Mouse (Mus musculus): Measurements from ENCODE around the gene 4930469K13Rik. TPM values are rescaled to one million over a fixed set of nuclear protein-coding genes. Genes with fewer than 3 reads are reported as not detected.

4930469K13Rik gene
- total RNA-seq, 1 experiment from 2014 or later = not detected

DNA sequence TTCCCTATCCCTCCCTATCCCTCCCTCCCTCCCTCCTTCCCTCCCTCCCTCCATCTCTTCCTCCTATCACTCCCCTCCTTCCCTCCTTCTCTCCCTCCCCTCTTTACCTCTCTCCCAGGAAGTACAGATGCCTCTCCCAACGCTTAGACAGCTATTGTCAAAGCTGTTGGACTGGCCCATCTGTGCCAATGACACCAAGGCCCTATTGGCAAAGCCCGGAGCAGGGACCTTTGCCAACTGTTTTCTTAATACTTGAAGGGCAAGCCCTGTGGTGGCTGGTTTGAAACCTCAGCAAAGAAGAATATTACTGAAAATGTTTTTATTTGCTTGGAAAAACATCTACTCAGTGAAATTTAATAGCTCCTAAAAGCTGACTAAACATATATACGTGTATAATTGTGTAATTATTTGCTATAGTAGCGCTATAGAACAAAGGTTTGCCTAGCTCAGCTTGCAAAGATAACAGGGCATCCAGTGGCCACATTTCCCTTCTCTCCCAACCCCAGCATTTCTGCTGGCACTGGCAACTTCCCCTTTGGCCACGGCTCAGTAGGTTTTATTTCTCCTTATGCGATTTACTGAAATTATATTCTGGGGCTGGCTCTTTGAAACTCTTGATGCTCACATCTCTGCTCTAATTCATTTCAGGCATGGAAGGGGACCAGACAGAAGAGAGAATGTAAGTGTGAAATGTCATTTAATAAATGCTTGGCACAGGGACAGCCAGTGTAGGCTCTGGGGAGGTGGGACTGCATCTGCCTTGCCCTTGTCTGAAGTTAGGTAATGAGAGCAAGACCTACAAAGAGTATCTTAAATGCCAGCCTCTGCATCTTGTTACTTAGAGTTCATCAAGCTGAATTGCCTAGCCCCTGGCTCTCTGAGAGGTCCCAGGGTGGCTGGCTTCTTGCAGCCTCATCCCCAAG is 18.6 kb downstream of the 4930469K13Rik start:
- peak; percentile 86 for ATAC-seq (replicated peaks; ENCODE audit: low read depth, poor library complexity, severe bottlenecking)

DNA sequence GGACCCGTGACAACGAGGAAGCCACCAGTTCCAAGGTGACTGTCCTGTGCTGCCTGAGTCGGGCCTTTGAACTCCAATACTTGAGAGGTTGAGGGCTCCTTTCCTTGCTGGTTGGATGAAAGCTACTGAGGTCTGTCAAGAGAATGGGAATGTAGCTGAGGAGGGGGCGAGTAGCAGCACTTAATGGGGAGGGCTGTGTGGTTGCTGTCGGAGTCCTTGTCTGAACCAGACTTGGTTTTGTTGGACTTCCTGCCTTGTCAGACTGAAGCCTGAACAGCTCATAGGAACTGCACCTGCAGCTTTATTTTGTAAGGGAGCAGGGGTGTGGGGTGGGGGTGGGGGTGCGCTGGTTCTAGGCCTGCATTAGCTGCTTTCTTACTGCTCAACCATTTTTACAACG is 19.8 kb downstream of the 4930469K13Rik start:
- ATAC-seq (replicated peaks; ENCODE audit: low read depth, poor library complexity, severe bottlenecking) = no peak

DNA sequence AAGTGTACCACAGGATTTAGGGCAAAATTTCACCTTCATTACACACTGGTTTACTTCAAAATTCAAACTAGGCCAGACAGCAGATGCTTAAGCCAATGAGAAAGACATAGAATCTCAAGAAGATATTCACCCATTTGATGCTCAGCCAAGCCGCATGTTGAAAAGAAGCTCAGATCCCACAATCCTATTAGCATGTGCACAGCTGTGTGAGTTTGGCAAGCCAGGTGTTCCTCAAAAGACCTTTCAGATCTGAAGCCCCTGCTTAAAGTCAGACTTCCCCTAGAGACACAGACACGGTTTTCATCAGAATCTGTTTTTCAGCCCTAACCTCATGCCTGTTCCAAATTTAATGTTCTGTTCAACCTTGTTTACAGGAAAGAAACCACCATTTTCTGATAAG is 20.5 kb downstream of the 4930469K13Rik start:
- ATAC-seq (replicated peaks; ENCODE audit: low read depth, poor library complexity, severe bottlenecking) = no peak

DNA sequence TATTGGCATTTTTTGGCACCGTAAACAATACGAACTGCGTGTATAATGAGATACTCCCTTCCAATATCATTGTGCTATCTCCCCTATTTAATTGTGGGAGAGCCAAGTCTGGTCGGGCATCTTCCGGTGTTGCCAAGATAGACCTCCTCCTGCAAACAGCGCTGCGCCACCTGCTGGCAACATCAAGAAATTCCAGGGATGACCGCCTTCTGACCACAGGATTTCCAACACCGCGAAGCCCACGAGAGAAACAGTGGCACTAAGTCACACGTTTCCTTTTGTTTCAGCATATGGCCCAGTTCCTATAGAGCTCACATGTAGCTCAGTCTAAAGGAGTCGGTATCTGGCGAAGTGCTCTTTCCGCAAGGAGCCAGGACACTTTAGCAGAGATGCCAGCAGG is 24.6 kb downstream of the 4930469K13Rik start:
- peak; percentile 56 for ATAC-seq (replicated peaks; ENCODE audit: low read depth, poor library complexity, severe bottlenecking)

DNA sequence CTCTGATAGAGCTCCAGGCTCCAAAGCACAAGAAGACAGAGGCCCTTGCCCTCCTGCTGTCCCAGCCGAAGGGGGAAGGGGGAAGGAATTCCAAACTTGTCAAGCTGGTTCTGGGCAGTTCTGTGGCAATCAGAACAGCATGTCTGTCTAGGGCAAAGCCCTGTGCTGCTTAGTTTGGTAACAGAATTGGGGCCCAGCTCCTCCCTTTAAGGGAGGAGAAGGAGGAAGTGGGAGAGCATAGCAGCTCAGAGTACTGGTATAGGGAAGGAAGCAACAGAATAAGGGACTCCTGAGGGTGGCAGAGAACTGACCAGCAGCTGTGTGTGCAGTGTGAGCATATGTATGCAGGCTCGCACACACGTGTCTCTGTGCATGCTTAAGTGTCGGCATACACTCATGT is 26.0 kb downstream of the 4930469K13Rik start:
- ATAC-seq (replicated peaks; ENCODE audit: low read depth, poor library complexity, severe bottlenecking) = peak; percentile 86

DNA sequence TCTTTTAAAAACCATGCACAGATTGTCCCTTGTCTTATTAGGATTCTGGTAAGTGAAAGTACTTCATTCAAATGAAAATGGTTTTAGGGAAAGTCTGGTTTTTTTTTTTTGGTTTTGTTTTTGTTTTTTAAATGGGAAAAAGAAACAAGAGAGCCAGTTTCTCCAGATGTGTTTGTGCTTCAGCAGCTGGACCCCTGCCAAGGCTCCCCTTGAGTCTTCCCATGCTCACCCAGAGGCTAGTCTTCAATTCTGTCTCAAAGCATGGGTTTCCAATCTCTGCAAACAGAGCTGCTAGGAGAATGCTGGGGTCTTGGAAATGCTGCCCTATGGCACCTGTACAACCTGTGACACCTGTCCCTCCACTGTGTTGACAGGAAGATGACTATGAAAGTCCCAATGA is 27.8 kb downstream of the 4930469K13Rik start:
- ATAC-seq (replicated peaks; ENCODE audit: low read depth, poor library complexity, severe bottlenecking) = no peak

DNA sequence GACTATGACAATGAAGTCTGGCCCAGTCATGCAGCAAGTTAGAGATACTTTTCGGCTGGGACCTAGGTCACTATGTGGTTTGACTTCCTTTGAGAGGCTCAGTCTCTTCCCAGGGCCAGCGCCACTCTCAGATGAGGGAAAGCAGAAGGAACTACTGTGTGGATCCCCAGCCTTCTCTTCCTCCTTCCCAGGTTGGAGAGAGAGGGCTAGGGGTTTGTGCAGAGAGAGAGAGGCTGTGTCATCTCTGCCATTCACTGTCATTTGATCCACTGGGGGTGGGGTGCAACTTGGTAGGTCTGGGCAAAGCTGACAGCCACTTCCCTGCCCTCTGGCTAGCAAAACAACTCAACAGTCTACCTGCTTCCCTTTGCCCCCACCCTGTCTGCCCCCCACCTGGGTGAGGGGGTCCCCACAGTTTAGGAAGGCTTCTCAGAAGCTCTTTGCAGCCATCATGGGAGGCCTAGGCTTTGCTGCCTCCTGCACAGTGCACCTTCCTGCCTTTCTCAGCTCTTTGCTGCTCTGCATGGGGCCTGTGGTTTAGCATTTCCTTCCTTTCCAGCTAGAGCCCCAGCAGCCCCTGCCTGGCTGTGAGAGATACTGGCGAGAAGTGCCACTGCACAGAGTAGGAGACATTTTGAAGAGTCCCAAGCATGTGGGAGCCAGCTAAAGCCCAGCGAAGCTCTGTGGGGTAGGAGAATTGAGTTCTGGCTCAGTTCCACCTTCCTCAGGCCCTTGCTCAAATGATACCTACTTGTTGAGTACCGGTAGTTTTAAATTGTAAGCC is 34.5 kb downstream of the 4930469K13Rik start:
- ATAC-seq (replicated peaks; ENCODE audit: low read depth, poor library complexity, severe bottlenecking) = peak; percentile 89

DNA sequence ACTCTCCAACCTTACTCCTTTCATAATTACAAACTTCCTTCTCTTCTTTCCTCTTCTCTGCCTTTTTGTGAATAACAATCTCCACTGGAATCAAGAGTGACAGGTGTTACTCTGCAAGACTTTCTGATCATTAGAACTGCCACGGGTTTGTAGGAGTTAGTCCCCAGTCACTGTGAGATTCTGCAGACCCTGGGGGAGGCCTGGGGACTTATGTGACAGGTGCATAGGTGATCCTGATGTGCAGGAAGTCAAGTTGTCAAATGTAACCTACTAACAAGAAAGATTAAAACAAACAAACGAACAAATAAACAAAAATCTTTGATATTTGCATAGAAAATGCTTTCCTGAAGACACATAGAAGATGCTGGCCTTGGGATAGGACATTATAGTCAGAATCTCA is 35.1 kb downstream of the 4930469K13Rik start:
- ATAC-seq (replicated peaks; ENCODE audit: low read depth, poor library complexity, severe bottlenecking) = no peak

DNA sequence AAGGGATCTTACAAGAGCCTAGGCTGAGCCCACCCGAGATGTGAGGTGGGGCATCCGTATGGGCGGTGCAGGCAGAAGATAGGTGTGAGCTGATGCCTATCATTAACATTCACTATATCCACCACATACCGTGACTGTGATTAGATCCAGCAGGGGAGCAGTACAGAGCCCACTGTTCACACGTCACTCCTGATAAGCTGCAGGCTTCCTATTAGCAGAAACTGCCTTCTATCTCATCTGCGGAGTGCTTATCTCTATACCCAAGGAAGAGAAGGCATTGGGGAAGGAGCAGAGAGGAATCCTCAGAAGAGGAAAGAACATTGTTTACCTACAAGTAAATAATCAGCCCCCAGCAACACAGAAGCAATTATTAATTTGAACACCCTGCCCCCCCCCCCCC is 36.6 kb downstream of the 4930469K13Rik start:
- ATAC-seq (replicated peaks; ENCODE audit: low read depth, poor library complexity, severe bottlenecking) = no peak

DNA sequence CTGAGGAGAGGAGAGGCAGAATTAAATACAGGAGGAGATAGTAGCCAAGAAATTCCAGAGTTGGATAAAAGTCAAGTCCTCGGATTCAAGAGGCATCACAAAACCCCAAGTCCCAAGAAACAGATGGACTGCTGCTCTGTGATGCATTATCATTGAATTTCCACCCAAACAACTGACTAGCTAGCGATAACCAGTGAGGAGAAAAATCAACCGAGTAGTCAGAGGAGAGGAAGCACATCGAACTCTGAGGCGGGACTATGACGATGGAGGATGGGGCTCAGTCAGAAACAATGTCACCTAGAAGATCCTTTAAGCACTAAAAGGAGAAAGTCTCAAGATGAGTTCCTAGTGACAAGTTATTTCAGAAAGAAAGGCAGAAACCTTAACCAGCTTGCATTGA is 39.4 kb downstream of the 4930469K13Rik start:
- ATAC-seq (replicated peaks; ENCODE audit: low read depth, poor library complexity, severe bottlenecking) = no peak

DNA sequence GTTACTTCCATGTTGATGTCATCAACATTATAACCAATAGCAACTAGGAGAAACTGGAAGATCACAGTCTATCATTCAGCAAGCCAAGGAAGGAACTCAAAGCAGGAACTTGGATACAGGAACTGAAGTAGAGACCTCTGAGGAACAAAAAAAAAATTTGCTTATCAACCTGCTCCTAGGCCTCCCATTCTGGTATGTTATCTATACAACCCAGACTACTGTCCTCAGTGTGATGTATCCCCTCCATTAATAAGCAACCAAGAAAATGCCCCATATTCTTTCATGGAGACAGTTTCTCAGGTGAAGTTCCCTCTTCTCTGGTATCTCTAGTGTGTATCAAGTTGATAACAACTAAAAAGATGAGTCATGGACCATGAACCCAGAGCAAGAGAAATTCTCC is 40.0 kb downstream of the 4930469K13Rik start:
- ATAC-seq (replicated peaks; ENCODE audit: low read depth, poor library complexity, severe bottlenecking) = peak; percentile 36

DNA sequence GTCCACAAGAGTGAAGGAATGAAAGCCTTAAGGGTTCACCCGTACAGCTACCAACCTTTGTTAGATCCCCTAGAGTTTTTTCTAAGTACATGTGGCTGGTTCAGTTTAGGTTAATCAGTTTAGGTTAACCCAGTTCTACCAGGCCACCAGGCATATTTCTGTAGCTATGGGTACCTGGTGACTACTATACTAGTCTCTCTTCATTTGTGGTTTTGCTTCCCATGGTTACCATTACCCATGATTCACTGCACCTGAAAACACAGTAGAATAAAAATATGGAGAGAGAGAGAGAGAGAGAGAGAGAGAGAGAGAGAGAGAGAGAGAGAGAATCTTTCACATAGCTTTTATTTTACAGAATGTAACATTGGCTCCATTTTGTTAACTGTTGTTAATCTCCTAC is 41.6 kb downstream of the 4930469K13Rik start:
- ATAC-seq (replicated peaks; ENCODE audit: low read depth, poor library complexity, severe bottlenecking) = no peak

DNA sequence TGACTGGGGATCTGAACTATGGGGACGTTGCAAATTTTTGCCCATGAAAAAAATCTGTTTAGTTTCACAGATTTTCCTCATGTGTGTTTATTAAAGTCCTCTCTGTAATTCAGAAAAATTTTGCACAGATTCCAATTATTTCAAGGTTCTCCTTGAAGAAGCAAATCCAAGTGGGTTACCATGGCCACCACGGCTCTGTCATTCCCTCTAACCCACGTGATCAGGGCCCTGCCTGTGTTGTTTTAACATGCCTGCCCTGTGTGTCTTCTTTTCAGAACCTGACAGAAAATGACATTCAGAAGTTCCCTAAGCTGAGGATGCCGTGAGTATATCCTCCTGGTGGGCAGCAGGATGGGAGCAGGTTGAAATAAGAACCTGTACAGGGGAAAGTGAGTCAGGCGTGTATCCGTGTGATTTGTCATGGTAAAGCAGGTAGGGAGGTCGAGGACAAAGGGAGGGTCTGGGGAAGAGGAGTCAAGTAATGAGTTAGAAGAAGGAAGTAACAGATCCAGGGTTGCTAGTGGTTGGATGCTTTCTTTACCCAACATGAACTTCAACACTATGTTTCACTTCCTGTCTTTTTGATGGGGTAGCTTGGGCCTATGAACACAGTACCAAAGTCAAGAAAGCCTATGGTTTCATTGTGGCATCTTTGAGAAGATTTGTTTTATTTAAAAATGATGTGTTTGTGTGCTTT is 44.2 kb downstream of the 4930469K13Rik start:
- ATAC-seq (replicated peaks; ENCODE audit: low read depth, poor library complexity, severe bottlenecking) = peak; percentile 24; the same call in 1 of the 2 replicates

DNA sequence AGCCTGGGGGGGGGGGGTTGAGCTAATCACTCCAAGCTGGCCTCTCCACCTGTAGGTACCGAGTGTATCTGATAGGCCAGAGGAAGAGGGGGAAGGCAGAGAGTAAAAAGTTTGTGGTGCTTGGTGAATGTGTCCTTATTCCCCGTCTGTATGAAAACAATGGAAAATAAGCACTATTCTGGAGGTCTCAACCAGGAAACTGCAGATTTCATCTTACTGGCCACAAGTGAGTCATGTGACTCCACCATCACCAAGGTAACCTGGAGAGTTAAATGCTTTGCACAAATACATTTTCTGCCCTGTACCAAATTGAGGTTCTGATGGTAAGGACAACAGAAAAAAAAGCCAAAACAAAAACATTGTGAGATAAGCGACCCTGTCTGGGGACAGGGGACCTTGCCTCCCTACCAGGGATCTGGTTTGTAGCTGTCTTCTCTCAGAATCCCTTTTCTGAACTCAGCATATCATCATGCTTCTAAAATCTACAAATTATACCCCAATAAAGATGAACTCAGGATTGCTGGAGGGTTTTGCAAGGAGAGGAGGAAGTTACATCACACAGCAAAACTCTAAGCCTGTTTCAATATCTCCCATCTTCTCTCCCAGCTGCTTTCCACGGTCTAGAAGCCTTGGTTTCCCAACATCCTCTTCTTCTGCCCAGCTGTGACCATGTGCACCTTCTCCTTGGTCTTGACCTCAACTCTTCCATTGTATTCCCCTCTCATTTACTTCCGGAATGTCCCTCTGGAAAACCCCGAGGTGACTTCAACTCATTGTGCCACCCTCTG is 45.1 kb downstream of the 4930469K13Rik start:
- peak; percentile 30; the same call in 1 of the 2 replicates for ATAC-seq (replicated peaks; ENCODE audit: low read depth, poor library complexity, severe bottlenecking)

DNA sequence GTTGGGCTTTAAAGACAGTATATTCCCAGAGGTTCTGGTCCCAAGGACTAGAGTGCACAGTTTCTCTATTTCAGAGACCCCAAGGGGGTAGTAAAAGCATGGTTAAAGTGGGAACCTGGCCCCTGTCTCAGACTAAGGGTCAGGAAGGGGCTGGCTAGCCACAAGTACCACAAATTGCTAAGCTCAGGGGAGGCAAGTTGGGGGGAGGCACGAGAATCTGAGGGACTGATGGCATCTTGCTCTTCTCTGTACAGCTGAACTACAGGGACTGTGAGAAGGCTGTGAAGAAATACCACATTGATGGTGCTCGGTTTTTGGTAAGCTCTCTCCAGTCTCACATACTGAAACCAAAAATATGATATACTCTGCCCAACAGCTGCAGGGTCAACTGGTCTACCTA is 47.7 kb downstream of the 4930469K13Rik start:
- peak; percentile 43 for ATAC-seq (replicated peaks; ENCODE audit: low read depth, poor library complexity, severe bottlenecking)

DNA sequence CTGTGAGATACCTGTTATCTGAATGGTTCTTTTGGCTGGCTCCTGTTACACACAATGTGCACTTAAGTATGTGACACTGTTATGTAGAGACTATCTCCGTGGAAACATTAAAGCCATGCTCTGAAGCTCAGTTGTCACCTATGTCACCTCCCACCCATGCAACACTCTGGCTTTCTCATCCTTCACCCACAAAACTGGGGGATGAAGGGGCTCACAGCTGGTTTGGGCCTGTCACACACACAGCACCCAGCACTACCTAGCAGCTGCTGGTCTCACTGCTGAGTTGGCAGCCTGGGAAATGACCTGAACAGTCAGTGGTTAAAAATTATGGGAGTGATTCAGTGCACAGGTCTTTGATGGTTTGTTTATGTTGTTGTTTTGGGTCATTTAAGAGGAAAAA is 48.3 kb downstream of the 4930469K13Rik start:
- no peak for ATAC-seq (replicated peaks; ENCODE audit: low read depth, poor library complexity, severe bottlenecking)

DNA sequence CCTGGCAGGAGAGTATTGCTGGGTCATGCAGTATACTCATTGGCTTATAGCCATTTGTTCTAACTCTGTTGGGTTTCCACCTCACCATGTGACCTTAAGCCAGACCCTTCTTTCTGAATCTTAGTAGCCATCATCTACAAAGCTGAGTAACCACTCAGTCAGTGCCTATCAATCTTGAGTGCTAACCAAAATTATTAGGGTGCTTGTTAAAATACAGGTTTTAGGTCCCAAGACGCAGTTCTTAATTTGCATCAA is 49.3 kb downstream of the 4930469K13Rik start:
- no peak for ATAC-seq (replicated peaks; ENCODE audit: low read depth, poor library complexity, severe bottlenecking)

DNA sequence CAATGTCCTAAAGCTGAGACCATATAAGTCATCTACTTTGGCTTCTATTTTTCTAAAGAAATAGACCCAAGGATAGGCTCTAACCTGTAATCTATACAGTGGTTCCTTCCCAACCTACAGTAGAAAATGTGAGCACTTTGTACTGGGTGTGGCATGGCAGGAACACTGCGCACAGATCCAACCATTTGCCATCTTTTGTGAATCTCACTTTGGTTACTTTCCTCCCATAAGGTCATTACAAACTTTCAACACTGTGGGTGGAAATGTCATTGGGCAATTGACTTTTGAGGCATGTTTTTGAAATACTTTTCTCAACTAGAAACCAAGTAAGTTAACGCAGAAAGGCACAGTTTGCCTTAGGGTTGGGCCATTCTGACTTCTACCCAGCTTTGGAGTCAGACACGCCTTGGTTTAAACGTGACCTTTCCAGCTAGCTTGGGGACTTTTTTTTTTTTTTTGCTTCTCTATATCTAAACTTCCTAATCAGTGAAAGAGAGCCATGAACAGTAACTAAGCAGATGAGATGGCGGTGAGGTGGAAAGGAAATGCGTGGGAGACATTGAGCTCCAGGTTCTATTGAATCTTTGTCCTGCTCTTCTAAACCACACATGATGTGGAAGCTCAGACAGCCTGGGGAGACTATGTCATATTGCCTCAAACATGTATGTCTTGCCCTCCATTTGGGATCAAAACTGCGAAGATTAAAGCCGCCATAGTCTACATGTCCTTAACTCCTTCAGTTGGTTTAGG is 49.8 kb downstream of the 4930469K13Rik start:
- no peak for ATAC-seq (replicated peaks; ENCODE audit: low read depth, poor library complexity, severe bottlenecking)

DNA sequence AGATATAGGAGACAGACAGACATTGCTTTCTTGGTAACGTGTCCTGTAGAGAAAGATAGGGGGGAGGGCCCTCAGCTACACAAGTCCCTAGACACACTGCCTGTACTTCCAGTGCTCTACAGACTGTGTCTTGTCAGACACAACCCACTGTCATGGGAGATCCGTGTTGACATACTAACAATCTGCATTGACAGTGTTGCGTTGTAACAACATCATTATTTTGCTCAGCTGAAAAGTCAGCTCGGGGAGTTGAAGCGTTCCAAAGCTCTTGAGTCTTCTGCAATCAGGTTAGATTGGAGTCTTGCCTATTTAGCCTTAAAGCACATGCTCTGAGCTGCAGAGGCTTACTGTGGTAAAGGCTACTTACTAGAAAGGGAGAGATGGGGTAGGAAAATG is 50.8 kb downstream of the 4930469K13Rik start:
- peak; percentile 10; the same call in 1 of the 2 replicates for ATAC-seq (replicated peaks; ENCODE audit: low read depth, poor library complexity, severe bottlenecking)
